Mouse (Mus musculus): ENCODE data around the gene Fpr3. TPM values are rescaled to one million over a fixed set of nuclear protein-coding genes. Genes with fewer than 3 reads are reported as not detected.
A peak's percentile ranks its signal among the peaks of the same experiment; 100 is the strongest.
"Not testable (repeated sequence)": the region's sequence is repeated elsewhere in the genome, so short reads cannot be mapped to it uniquely, and the experiment has no call there.

Fpr3 gene
- polyA plus RNA-seq (2015; fragmentation: Nextera tagmentation; extraction: Ambion mirVana), result not detected in 2 replicates

DNA sequence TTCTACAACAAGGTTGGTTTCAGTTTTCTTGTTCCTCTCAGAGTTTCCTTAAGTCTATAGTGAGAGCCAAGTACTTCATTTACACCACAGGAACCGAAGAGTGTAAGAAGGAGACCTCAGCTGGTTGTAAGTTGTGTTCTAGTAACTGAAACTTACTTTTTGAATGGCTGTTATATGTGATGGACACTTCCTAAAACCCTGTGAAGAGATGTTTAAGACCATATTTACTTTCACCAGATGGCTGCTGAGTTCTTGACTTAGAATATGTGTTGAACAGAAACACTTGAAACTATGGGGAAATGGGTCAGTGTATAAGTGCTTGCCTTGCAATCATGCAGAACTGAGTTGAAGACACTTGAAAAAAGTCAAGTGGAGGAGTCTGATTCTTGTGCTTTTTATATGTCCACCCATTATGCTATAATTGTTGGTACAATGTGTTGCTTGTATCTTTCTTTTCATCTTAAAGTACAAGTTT, at the start of gene Fpr3, which contains the start of gene Fpr2:
Fpr3 (plus strand) TSS at position 79 of the 475 bp plus-strand sequence.
Fpr2 (plus strand) TSS at position 51 of the 475 bp plus-strand sequence.
- Histone ChIP-seq H3K4me2 (no peak within 1 kb of the TSS), H3K4me3 (no peak within 1 kb of the TSS), H3K9me3 (replicated peaks) (no peaks in the 10 kb centered on the region), H3K36me3 (ENCODE audit: poor library complexity, severe bottlenecking) (no peaks in the 10 kb centered on the region), H3K9ac (no peak within 1 kb of the TSS), H3K27me3 (no peaks in the 10 kb centered on the region), H3K27ac (no peak within 1 kb of the TSS), H3K4me1 (no peaks in the 10 kb centered on the region)
- ATAC-seq, result no peak
- 60% methylated on average over 1 of the region's 1 CpGs for WGBS

DNA sequence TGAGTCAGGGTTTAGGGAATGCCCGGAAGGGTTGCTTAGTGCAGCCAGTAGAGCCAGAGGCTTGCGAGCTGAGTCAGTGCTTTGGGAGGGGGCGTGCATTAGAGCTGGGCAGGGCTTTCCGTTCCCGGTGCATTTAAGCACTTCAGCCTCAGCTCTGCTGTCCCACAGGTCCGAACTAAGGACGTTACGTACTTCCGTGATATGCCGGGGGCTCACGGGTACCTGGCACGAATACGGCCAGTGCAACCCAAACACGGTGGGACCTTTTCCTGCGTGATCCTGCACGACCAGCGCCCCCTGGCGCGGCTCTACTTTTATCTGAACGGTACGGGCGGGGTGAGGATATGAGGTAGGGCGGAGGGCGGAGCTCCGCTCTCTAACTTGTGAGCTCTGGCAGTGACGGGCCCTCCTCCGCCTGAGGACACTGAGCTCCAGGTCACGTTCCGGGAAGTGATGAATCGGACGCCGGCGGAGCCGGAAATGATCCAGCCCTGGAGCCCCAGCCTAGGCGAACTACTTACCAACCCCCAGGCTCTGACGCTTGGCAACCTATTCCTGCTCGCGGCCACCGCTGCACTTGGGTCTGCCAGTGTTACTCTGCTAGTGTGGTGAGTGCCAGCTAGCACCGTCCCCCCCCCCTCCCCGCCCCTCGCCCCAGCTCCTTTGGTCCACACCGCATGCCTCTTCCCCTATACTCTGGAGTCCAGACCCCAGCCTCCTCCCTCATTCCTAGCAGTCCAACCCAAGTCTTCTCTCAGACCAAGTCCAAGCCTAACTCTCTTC, 49.5 kb upstream of the Fpr3 start:
- Histone ChIP-seq H3K9me3 (replicated peaks) (no peaks in the 10 kb centered on the region), H3K27ac (peak overlapping the region; percentile 74), H3K36me3 (ENCODE audit: poor library complexity, severe bottlenecking) (peaks cover 55% of the 10 kb centered on the region), H3K27me3 (no peaks in the 10 kb centered on the region), H3K4me3 (peak overlapping the region; percentile 43), H3K4me1 (peaks cover 56% of the 10 kb centered on the region), H3K4me2 (peak overlapping the region; percentile 74), H3K9ac (peak overlapping the region; percentile 65)
- ATAC-seq, result peak; percentile 96
- WGBS, result under 1% methylated on average over 43 of the region's 43 CpGs

DNA sequence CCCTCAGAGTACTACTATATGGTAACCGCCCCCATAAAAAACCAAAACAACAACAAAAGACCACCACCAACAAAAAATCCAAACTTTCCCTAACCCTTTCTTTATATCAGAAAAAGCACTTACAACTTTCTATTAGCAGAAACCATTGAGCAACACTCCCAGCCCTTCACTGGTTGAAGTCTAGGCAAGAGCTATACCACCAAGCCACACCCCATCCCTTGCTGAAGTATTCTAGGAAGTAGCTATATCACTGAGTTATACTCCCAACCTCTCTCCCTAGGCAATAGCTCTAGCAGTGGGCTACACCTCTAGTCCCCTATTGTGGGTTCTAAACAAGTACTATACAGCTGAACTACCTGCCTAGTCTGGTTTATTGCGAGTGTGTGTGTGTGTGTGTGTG, 48.4 kb upstream of the Fpr3 start:
- Histone ChIP-seq H3K4me3 (no peak overlapping the region), H3K4me1 (peaks cover 45% of the 10 kb centered on the region), H3K4me2 (no peak overlapping the region), H3K27ac (no peak overlapping the region), H3K9ac (no peak overlapping the region), H3K9me3 (replicated peaks) (no peaks in the 10 kb centered on the region), H3K36me3 (ENCODE audit: poor library complexity, severe bottlenecking) (peaks cover 46% of the 10 kb centered on the region), H3K27me3 (no peaks in the 10 kb centered on the region)
- ATAC-seq, result no peak
- 96% methylated on average over 2 of the region's 2 CpGs for WGBS

DNA sequence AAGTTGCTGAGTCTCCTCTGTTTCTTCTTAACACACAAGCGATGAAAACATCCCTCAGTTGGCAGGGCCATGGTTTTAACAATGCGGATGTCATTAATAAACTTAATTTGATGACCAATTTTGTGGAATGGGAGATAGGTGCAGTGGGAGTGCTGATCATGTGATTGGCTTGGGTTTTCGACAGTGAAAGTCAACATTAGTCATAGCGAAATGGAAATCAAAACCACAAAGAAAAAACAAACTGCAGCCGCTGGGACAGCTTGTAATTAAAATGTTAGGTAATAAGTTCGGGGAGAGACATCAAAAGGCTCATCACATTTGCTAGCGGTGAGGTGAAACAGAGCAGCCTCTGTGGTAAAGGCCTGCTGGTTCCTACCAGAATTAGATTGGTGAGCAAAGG, 46.9 kb upstream of the Fpr3 start:
- Histone ChIP-seq H3K4me1 (peaks cover 31% of the 10 kb centered on the region), H3K27me3 (no peaks in the 10 kb centered on the region), H3K36me3 (ENCODE audit: poor library complexity, severe bottlenecking) (peaks cover 41% of the 10 kb centered on the region), H3K4me2 (no peak overlapping the region), H3K27ac (no peak overlapping the region), H3K4me3 (no peak overlapping the region), H3K9ac (no peak overlapping the region), H3K9me3 (replicated peaks) (no peaks in the 10 kb centered on the region)
- ATAC-seq, result no peak
- 93% methylated on average over 7 of the region's 7 CpGs for WGBS

DNA sequence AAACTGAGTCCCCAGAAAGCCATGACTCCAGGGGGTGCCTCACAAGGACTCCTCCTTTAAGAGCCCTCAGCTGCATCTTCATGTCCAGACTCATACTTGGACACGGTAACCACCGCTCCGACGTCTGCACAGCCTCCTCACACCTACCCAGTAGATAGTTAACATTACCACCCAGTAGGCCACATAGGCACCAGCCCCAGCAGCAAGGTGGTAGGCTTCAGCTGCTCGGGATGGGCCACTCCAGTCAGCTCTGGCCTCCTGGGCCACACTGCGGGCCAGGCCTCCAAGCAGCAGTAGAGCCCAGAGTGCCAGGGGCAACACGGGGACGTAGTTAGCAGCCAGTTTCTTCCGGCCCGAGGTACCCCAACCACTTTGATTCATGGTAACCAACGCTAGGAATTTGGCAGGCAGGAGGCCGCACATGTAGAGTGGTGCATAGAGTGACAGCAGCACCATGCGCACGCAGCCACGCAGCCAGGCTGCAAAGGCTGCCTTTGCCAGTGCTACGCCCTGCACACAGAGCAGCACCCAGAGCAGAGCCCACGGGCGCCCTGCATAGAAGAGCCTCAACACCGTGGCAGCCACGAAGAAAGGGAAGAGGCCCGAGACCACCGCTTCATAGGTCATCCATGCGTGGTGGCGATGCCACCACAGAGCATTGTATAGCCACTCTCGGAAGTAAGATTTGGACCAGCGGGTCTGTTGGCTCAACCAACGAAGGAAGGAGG, 44.0 kb upstream of the Fpr3 start:
- H3K4me3 ChIP-seq, result no peak overlapping the region

DNA sequence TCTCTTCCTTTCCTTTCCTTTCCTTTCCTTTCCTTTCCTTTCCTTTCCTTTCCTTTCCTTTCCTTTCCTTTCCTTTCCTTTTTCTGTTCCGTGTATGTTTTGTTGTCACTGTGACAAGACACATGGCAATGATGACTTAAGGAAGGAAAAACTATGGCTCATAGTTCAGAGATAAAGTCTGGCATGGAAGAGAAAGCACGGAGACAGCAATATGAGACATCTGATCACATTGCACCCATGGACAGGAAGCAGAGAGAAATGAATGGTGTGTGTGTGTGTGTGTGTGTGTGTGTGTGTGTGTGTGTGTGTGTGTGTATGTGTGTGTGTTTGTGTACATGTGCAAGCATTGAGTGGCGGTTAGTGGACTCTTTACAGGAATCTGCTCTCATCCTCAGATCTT, 43.0 kb upstream of the Fpr3 start:
- not testable (repeated sequence) for H3K4me2 ChIP-seq; H3K4me1 ChIP-seq; ATAC-seq; H3K27me3 ChIP-seq; H3K4me3 ChIP-seq; H3K9me3 ChIP-seq (replicated peaks); H3K9ac ChIP-seq; H3K27ac ChIP-seq
- peaks cover 23% of the 10 kb centered on the region for H3K36me3 ChIP-seq (ENCODE audit: poor library complexity, severe bottlenecking)
- WGBS, result 89% methylated on average over 3 of the region's 3 CpGs

More for the DNA sequence above, 44.0 kb upstream of the Fpr3 start:
- Histone ChIP-seq H3K4me2 (no peak overlapping the region), H3K27ac (no peak overlapping the region), H3K9me3 (replicated peaks) (no peaks in the 10 kb centered on the region), H3K36me3 (ENCODE audit: poor library complexity, severe bottlenecking) (peaks cover 27% of the 10 kb centered on the region), H3K9ac (no peak overlapping the region), H3K4me1 (peaks cover 4% of the 10 kb centered on the region), H3K27me3 (no peaks in the 10 kb centered on the region)
- ATAC-seq, result peak; percentile 50
- 76% methylated on average over 27 of the region's 27 CpGs for WGBS

DNA sequence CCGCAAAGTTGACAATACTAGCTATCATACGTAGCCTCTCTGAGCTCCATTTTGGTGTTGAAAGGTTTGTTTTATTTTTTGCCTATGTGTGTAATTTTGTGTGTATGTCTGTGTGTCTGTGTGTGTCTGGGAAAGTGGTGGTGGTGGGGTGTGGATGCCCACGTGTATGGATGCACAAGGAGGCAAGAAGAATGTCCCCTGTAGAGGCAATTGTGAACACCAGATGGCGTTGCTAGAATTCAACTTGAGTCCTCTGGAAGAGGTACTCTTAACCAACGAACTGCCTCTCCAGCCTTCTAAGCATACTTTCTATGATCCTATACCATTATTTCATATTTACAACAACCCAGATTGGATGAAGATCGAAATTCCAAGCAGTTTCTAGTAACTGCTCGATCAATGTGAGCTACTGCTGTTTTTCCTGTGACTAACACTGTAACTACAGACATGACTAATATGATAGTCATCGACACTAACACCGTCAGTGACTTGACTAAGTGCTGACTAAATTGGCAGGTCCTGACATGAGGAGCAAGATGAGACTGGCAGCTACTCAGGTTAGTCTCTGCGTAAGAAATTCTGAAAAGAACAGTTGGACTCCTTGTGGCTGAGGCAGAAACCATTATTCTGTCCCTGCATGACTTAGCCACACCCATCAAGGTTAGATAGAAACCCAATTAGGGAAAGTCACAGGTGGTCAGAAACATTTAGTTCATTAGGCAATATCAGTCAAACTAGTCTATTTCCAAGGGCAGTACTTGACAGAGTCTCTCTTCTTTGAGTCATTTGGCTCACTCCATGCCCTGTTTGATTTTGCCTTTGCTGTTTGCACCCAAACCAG, 42.2 kb upstream of the Fpr3 start:
- 71% methylated on average over 10 of the region's 10 CpGs for WGBS

DNA sequence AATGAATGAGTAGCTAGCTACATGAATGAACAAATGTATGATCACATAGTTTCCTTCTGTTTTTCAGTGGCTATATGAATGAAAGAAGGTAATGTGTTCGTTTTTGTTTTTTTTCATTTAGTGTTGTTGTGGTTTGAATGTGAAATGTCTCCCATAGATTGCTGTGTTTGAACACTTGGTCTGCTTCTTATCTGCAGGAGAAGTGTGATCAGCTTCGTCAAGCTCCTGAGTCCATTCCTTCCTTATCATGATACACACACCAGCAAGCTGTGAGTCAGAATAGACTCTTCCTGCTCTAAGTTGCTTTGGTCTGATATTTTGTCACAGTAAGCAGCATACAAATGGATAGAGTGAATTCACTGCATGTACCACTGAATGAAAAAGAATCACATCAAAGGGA, 38.7 kb upstream of the Fpr3 start:
- Histone ChIP-seq H3K9ac (no peak overlapping the region), H3K4me2 (no peak overlapping the region), H3K4me1 (peaks cover 5% of the 10 kb centered on the region; the same call in 1 of the 2 replicates), H3K9me3 (replicated peaks) (no peaks in the 10 kb centered on the region), H3K36me3 (ENCODE audit: poor library complexity, severe bottlenecking) (no peaks in the 10 kb centered on the region), H3K27ac (no peak overlapping the region), H3K4me3 (no peak overlapping the region), H3K27me3 (peaks cover 7% of the 10 kb centered on the region; the same call in 1 of the 2 replicates)
- no peak for ATAC-seq
- 84% methylated on average over 2 of the region's 2 CpGs for WGBS

More for the DNA sequence above, 42.2 kb upstream of the Fpr3 start:
- H3K4me3 ChIP-seq, result no peak overlapping the region
- peaks cover 15% of the 10 kb centered on the region for H3K36me3 ChIP-seq (ENCODE audit: poor library complexity, severe bottlenecking)
- no peaks in the 10 kb centered on the region for H3K9me3 ChIP-seq (replicated peaks)
- no peak overlapping the region for H3K4me2 ChIP-seq
- no peak overlapping the region for H3K9ac ChIP-seq
- peaks cover 5% of the 10 kb centered on the region; the same call in 1 of the 2 replicates for H3K4me1 ChIP-seq
- no peak overlapping the region for H3K27ac ChIP-seq
- no peak for ATAC-seq
- H3K27me3 ChIP-seq, result peaks cover 7% of the 10 kb centered on the region; the same call in 1 of the 2 replicates

DNA sequence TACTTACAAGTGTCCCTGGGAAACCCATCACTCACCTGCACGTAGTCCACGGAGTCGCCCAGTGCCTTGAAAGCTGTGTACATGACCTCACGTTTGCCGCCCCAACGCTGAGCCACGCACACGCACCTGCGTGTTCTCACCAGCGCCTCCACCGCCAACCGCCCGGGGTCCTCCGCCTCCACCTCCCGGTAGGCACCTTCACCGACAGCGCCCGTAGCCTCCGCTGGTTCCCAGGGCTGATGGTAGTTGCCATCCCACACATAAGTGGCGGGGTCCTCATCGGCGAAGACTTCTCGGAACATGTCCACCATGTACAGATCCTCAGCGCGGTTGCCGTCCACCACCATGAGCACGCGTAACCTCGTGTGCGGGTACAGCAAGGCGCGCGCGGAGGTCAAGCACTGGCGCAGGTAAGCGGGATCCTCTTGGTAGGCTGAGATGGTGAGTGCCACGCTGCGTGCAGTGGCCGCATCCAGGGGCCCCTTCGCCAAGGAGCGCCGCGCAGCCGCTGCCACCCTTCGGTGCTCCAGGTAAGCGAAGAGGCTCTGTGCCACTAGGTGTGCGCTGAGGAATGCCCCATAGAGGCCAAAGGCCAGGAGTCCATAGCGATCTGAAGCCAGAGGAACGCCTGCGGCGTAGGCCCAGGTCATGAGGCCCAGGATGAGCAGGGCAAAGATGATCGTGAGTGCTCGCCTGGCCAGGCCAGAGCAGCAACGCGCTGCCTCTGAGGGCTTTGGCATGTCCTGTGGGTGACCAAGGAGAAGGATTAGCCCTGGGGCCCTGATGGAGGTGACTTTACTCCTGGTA, 37.5 kb upstream of the Fpr3 start:
- peaks cover 7% of the 10 kb centered on the region; the same call in 1 of the 2 replicates for H3K27me3 ChIP-seq
- WGBS, result 19% methylated on average over 55 of the region's 55 CpGs
- peak overlapping the region; percentile 39 for H3K4me2 ChIP-seq
- H3K9ac ChIP-seq, result no peak overlapping the region
- no peaks in the 10 kb centered on the region for H3K36me3 ChIP-seq (ENCODE audit: poor library complexity, severe bottlenecking)
- ATAC-seq, result peak; percentile 41
- H3K27ac ChIP-seq, result no peak overlapping the region
- H3K4me1 ChIP-seq, result peaks cover 5% of the 10 kb centered on the region; the same call in 1 of the 2 replicates
- H3K9me3 ChIP-seq (replicated peaks), result no peaks in the 10 kb centered on the region
- no peak overlapping the region for H3K4me3 ChIP-seq

DNA sequence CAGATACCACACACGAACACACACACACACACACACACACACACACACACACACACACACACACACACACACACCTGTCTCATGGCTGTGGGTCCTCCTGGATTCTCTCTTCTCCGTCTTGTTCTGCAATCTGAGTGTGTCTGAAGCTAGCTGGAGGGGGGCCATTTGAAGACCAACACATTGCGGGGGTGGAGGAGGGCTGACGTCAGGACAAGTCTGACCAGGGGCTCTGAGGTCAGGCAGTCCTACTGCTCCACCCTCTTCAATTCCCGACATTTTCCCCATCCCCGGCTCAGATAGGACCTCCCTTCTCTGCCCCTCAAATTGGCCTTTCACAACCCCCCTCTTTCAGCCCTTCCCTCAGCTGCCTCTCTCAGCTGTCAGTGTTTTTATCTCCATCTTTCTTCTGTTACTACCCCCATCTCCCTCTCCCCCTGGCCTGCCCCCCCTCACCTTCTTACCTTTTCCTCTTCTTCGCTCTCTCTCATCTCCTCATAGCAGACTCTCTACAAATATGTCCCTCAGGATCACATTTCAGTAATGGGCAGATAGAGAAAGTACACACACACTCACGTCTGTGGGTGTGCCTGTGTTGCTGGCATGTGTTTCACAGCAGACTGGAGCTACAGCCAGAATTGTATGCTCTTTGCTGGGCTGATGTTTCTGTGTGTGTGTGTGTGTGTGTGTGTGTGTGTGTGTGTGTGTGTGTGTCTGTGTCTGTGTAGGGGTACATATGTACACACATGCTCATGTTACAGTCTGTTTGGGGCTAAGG, 32.4 kb upstream of the Fpr3 start, which contains the start of gene Has1:
Has1 (minus strand) TSS at position 142 of the 775 bp plus-strand sequence.
- H3K27me3 ChIP-seq, result 0 out of 2 replicates have a peak, but pooled peaks cover 2% of the 10 kb centered on the region
- H3K9me3 ChIP-seq (replicated peaks), result no peaks in the 10 kb centered on the region
- H3K36me3 ChIP-seq (ENCODE audit: poor library complexity, severe bottlenecking), result no peaks in the 10 kb centered on the region
- peak; percentile 13; the same call in 1 of the 2 replicates for ATAC-seq
- no peak within 1 kb of the TSS for H3K27ac ChIP-seq
- 69% methylated on average over 8 of the region's 8 CpGs for WGBS
- no peak within 1 kb of the TSS for H3K4me3 ChIP-seq
- no peak within 1 kb of the TSS for H3K9ac ChIP-seq
- 0 out of 2 replicates have a peak, but pooled peaks cover under 1% of the 10 kb centered on the region for H3K4me1 ChIP-seq
- H3K4me2 ChIP-seq, result no peak within 1 kb of the TSS

Data from forebrain, embryonic 13.5 days (tissue).